Mouse (Mus musculus) testis, adult 2 months (tissue): ENCODE results near the gene Traf2. TPM values are rescaled to one million over a fixed set of nuclear protein-coding genes. Genes with fewer than 3 reads are reported as not detected.

Source experiments
- H3K27ac ChIP-seq: fragments of 200-500 bp; 2 replicates; pipeline ENCODE4 v1.5.1; 2012; ENCODE audit warnings: low read depth, low read length; ENCODE audit not compliant: control insufficient read depth, insufficient read depth
- H3K27me3 ChIP-seq: fragments of 200-500 bp; 2 replicates; pipeline ENCODE4 v1.6.1; 2012; ENCODE audit warnings: mild to moderate bottlenecking, low read length, moderate library complexity; ENCODE audit not compliant: control insufficient read depth, insufficient read depth
- H3K36me3 ChIP-seq: fragments of 200-500 bp; 2 replicates; pipeline ENCODE4 v1.6.1; 2012; ENCODE audit warnings: mild to moderate bottlenecking, low read length; ENCODE audit not compliant: control insufficient read depth, insufficient read depth
- H3K4me1 ChIP-seq: fragments of 200-500 bp; 2 replicates; pipeline ENCODE4 v1.6.1; 2012; ENCODE audit warnings: low read length; ENCODE audit not compliant: control insufficient read depth, insufficient read depth
- H3K4me3 ChIP-seq: fragments of 200-500 bp; 2 replicates; pipeline ENCODE4 v1.5.1; 2012; ENCODE audit warnings: low read depth, mild to moderate bottlenecking, low read length, moderate library complexity, mixed read lengths; ENCODE audit not compliant: control insufficient read depth
- CTCF ChIP-seq: fragments of 200-500 bp; IDR thresholded peaks from 2 replicates; pipeline ENCODE4 v1.5.1; 2012; ENCODE audit warnings: low read depth, mild to moderate bottlenecking, inconsistent platforms, low read length, moderate library complexity; ENCODE audit not compliant: control insufficient read depth, insufficient read depth, insufficient replicate concordance
- POLR2A ChIP-seq: fragments of 200-500 bp; IDR thresholded peaks from 2 replicates; pipeline ENCODE4 v1.6.1; 2012; ENCODE audit warnings: low read depth, mild to moderate bottlenecking, inconsistent platforms, low read length, moderate library complexity; ENCODE audit not compliant: control insufficient read depth
- polyA plus RNA-seq: library from polyadenylated mRNA; depleted of rRNA; stranded (reverse); fragments of >200 nt; gene quantifications from 2 replicates; pipeline ENCODE4 v1.2.3, GENCODE M21; 2012

Gene Traf2
- polyA plus RNA-seq, 1 experiment, result 12.2 TPM

DNA sequence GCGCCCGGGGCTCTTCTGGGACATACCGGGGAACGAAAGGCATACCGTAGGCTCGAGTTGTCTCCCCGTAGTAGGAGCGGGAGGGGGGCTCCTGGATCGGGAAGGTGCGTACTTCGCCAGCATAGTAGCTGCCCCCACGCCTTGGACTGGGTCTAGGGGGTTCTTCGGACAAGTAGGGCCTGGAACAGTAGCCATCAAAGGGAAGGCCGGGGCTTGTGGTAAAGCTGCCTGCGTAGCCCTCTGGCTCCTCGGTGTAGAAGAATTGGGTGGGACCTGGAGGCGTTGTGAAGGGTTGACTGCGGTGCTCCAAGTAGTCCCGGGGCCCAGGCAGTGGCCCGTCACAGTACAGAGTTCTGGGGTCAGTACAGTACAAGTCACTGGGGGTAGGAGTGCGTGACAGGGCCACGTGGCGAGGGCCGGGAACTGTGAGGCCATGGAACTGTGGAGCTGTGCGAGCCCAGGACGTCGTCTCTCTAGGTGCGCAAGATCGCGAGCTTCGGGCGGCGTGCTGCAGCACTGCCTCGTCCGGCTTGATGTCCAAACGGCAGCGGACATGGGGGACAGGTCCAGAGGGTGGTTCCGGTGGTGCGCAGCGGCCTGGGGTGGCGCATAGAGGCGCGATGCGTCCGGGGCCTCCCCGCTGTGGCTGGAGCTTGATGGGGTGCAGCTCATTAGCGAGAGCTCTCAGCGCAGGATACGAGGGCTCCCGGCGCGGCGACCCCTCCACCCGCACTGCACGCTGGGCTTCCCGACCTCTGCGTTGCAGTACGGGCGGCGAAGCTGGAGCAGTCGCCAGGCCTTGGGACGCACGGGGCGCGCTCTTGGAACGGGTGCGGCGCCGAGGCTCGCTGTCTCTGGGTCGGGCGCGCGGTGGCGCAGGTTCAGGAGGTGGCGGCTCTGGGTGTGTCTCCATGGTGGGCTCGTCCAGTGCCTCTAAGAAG is 32.3 kb upstream of the Traf2 start:
- Histone ChIP-seq H3K4me1 (peaks cover 58% of the 10 kb centered on the region), H3K27me3 (no peaks in the 10 kb centered on the region), H3K27ac (no peak overlapping the region), H3K4me3 (peak overlapping the region; percentile 26), H3K36me3 (no peaks in the 10 kb centered on the region; the same call in 1 of the 2 replicates)
- TF ChIP-seq POLR2A, result no peak; the same call in 1 of the 2 replicates

DNA sequence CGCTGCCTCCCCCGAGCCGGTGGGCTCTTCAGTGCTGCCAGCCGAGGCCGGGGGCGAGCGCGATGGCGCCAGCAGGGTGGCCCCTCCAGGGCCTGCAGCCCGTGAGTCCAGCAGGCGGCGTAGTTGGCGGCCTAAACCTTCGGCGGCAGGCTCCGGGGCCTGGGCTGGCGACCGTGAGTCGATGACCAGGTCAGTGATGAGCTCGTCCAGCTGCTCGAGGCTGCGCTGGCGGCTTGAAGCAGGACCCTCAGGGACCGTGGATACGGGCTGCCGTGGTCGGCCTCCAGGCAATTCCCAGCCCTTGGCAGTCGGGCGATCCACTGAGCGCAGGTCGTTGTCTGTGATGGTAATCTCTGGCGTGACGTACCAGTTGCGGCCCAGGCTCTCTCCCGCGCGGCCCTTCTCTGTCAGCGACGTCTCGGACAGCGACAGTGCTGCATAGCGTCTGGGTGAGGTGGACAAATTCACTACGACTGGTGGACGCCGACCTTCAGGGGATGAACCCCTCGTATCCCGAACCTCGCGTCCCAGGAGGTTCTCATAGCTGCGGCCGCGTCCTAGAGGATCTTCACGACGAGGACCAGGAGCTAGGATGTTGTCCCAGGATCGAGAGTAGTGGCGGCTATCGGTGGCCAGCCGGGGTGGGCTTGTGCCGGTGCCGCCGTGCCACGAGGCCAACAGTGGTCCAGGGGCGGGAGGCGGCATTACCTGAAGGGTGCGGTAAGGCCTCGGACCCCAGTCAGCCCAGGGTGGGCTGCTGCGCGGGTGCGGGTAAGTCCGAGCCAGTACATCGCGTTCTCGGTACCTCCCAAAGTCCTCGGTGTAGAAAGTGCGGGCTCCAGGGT is 31.4 kb upstream of the Traf2 start:
- Histone ChIP-seq H3K27ac (no peak overlapping the region), H3K27me3 (no peaks in the 10 kb centered on the region), H3K36me3 (no peaks in the 10 kb centered on the region), H3K4me1 (peaks cover 61% of the 10 kb centered on the region), H3K4me3 (peak overlapping the region; percentile 37)
- TF ChIP-seq POLR2A (no peak), CTCF (no peak)

DNA sequence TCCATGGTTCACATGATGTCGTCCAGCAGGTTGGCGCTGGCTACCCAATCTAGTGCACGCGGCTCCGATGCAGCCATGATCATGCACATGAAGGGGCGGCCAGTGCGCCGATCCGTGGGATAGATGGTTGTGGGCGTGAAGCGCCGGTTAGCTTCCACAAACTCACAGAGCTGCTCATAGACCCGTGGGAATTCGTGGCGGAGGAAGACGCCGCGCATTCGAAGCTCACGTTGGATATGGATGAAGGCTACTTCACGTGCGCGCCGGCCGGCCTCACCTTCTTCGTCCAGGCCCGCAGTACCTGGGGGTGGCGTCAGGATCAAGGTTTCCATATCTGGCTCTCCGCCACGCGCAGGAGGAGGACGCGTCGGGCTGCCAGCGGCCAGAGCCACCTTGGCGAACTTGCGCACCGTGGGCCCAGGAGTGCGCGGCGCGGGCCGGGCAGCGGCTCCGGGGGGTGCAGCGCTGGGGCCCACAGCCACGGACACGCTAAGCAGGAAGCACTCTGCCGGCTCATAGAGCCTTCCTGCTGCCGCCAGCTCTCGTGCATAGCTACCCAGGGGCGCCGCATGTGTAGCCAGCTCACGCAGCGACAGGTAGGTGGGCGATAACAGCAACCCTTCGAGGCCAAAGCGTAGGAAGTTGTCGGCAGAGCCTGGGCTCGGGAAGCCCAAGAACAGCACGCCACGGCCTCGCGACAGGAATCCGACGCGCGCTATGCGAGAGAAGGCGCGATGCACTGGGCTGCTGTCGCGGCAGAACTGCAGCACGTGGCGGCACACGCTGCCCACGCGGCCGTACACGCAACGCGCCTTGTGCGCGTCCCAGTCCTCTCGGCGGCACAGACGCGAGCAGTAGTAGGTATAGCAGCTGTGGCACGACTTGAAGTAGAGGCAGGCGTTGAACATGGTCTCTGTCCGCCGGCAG is 30.5 kb upstream of the Traf2 start:
- no peaks in the 10 kb centered on the region for H3K36me3 ChIP-seq
- peaks cover 61% of the 10 kb centered on the region for H3K4me1 ChIP-seq
- no peaks in the 10 kb centered on the region for H3K27me3 ChIP-seq
- no peak for TF ChIP-seq POLR2A
- H3K27ac ChIP-seq, result no peak overlapping the region
- H3K4me3 ChIP-seq, result peak overlapping the region; percentile 37

- H3K4me1 ChIP-seq, result peaks cover 58% of the 10 kb centered on the region
- no peaks in the 10 kb centered on the region for H3K27me3 ChIP-seq
- H3K27ac ChIP-seq, result no peak overlapping the region
These were observed 29.5 kb upstream of the Traf2 start for GRCm38 (mm10) chr2:25576028-25576850.

GRCm38 (mm10) chr2:25575432-25576027 is 28.8 kb upstream of the Traf2 start:
- H3K4me1 ChIP-seq, result peaks cover 54% of the 10 kb centered on the region
- peak overlapping the region; percentile 5; the same call in 1 of the 2 replicates for H3K4me3 ChIP-seq
- TF ChIP-seq CTCF (no peak), POLR2A (no peak)
- no peaks in the 10 kb centered on the region for H3K36me3 ChIP-seq
- no peak overlapping the region for H3K27ac ChIP-seq
- no peaks in the 10 kb centered on the region for H3K27me3 ChIP-seq

More at GRCm38 (mm10) chr2:25576028-25576850, 29.5 kb upstream of the Traf2 start:
- H3K36me3 ChIP-seq, result no peaks in the 10 kb centered on the region
- TF ChIP-seq POLR2A (no peak), CTCF (no peak)
- H3K4me3 ChIP-seq, result no peak overlapping the region
